Mouse (Mus musculus): ENCODE measurements around the gene Polg2. TPM values are rescaled to one million over a fixed set of nuclear protein-coding genes. Genes with fewer than 3 reads are reported as not detected.

The Polg2 gene
- polyA plus RNA-seq, 1 experiment from 2014 or later, result 9.0 TPM

DNA sequence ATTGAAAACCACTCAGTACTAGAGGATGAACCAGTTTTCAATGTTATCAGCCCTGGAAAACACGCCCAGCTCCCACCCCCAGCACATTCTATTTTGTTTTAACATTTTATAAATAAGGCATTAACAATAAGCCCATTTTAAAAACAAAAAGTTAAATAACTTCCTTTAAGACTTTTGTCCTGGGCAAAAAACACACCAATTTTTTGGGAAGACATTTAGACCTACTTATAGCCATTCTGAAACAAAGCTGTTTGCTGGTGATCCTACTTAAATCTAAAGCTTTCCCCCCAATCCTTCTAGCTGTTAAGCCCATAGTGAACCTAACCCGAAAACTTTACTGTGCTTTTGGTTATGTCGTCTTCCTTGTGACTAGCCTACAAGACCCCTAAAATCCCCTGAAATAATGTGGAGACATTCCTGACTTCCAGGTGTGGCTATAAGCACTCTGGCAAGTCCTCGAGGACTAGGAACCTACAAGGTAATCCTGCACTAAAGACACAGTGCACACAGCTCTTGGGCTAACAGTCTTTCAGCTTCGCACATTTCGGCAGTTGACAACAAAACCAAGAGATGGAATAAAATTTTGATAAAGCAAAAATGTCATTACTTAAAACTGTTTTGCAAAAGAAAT lies 1.4 kb upstream of the Polg2 start:
- peaks cover 7% of the 10 kb centered on the region; the same call in 1 of the 2 replicates for H3K4me1 ChIP-seq (ENCODE audit: insufficient read depth, low read depth, low read length)
- H3K4me2 ChIP-seq (replicated peaks; ENCODE audit: low read depth, low read length), result no peak overlapping the region
- ATAC-seq (no peak), DNase-seq (ENCODE audit: low spot score) (no peak)
- H3K27me3 ChIP-seq (replicated peaks; ENCODE audit: insufficient read depth, low read length), result no peaks in the 10 kb centered on the region
- TF ChIP-seq CTCF (IDR thresholded peaks at IDR 0.05) (no peak), EP300 (IDR thresholded peaks at IDR 0.05) (no peak)
- no peak overlapping the region for H3K27ac ChIP-seq (ENCODE audit: low read length)
- 77% methylated on average over 6 of the region's 6 CpGs for WGBS
- no peak overlapping the region for H3K9ac ChIP-seq (replicated peaks; ENCODE audit: low read depth)
- peaks cover 35% of the 10 kb centered on the region; the same call in 1 of the 2 replicates for H3K36me3 ChIP-seq (ENCODE audit: insufficient read depth, low read length)
- no peak overlapping the region for H3K4me3 ChIP-seq (ENCODE audit: low read depth, low read length)
- H3K9me3 ChIP-seq (ENCODE audit: low read length), result no peaks in the 10 kb centered on the region

DNA sequence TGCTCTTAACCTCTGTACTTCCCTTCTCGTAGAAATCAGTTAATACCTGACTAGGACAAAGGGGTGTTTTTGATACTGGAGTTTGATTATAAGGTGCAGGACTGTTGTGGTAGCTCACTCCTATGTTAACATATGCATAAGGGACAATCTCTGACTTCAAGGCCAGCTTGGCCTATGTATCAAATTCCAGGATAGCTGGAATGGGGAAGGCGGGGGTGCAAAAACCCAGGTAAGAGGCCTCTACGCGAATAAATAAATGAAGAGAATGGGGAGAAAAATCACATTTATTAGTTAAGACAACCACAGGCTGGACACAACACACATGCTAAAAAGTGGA lies 720 bp upstream of the Polg2 start:
- peak overlapping the region; percentile 75; the same call in 1 of the 2 replicates for H3K9ac ChIP-seq (replicated peaks; ENCODE audit: low read depth)
- no peak; the same call in 1 of the 2 replicates for ATAC-seq
- no peaks in the 10 kb centered on the region for H3K9me3 ChIP-seq (ENCODE audit: low read length)
- no peak for DNase-seq (ENCODE audit: low spot score)
- H3K27me3 ChIP-seq (replicated peaks; ENCODE audit: insufficient read depth, low read length), result no peaks in the 10 kb centered on the region
- H3K4me2 ChIP-seq (replicated peaks; ENCODE audit: low read depth, low read length), result peak overlapping the region; percentile 91; the same call in 1 of the 2 replicates
- peaks cover 7% of the 10 kb centered on the region; the same call in 1 of the 2 replicates for H3K4me1 ChIP-seq (ENCODE audit: insufficient read depth, low read depth, low read length)
- peak overlapping the region; percentile 95 for H3K27ac ChIP-seq (ENCODE audit: low read length)
- TF ChIP-seq EP300 (IDR thresholded peaks at IDR 0.05) (no peak), CTCF (IDR thresholded peaks at IDR 0.05) (no peak)
- H3K4me3 ChIP-seq (ENCODE audit: low read depth, low read length), result peak overlapping the region; percentile 68; the same call in 1 of the 2 replicates
- 62% methylated on average over 4 of the region's 4 CpGs for WGBS
- H3K36me3 ChIP-seq (ENCODE audit: insufficient read depth, low read length), result peaks cover 30% of the 10 kb centered on the region; the same call in 1 of the 2 replicates

DNA sequence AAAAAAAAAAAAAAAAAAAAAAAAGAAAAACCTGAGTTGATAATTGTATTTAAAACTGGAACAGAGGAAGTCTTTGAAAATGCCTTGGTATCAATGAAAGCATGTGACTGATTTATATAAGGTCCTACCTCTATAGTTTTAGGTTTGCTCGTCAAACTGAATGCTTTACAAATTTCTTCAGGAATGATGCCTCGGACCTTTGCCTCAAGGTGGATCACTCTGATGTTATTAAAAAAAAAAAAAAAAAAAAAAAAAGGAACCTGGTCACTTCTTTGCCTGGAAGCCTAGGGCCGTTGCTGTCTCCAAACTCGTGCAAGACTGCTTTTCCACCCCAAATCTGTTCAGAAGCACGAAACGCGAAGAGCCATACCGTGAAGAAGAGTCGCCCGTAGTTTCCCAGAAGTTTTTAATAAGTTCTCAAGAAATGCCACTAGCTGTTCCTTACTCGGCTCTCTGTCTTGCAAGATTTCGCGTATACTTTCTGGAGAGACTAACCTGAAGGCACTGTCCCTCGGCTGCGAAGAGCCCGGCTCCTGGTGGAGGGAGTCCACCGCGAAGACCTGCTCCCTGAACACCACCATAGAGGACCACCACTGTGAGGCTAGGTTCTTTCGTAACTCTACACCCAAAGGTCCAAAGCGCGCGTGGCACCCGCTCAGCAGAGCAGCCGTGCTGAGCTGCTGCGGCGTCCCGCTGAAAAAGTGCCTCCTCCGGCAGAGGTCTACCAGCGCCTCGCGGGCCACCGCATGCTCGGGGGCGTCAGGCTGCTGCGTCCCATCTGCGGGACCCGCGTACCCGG lies 549 bp downstream of the Polg2 start:
- Histone ChIP-seq H3K4me3 (ENCODE audit: low read depth, low read length) (peak overlapping the region; percentile 68), H3K36me3 (ENCODE audit: insufficient read depth, low read length) (peaks cover 32% of the 10 kb centered on the region; the same call in 1 of the 2 replicates)
- ATAC-seq, result peak; percentile 67

DNA sequence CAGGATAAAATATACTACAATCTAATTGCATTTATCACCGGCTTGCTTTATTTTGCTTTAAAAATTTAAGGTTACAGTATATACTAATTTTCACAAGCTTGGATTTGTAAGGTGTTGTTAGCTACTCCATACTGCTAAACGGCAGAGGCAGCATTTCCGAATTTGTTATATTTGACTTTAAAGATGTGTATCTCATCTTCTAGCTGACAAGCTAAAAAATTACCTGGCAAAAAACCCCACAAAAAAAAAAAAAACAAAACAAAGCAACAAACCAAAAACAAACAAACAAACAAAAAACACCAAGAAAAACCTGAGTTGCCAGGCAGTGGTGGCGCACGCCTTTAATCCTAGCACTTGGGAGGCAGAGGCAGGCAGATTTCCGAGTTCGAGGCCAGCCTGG lies 1.2 kb downstream of the Polg2 start:
- Histone ChIP-seq H3K27me3 (replicated peaks; ENCODE audit: insufficient read depth, low read length) (no peaks in the 10 kb centered on the region), H3K4me2 (replicated peaks; ENCODE audit: low read depth, low read length) (peak overlapping the region; percentile 9; the same call in 1 of the 2 replicates), H3K4me3 (ENCODE audit: low read depth, low read length) (peak overlapping the region; percentile 68; the same call in 1 of the 2 replicates), H3K36me3 (ENCODE audit: insufficient read depth, low read length) (peaks cover 27% of the 10 kb centered on the region; the same call in 1 of the 2 replicates), H3K9ac (replicated peaks; ENCODE audit: low read depth) (no peak overlapping the region), H3K27ac (ENCODE audit: low read length) (no peak overlapping the region), H3K4me1 (ENCODE audit: insufficient read depth, low read depth, low read length) (peaks cover 7% of the 10 kb centered on the region; the same call in 1 of the 2 replicates), H3K9me3 (ENCODE audit: low read length) (no peaks in the 10 kb centered on the region)
- WGBS, result 85% methylated on average over 7 of the region's 7 CpGs
- TF ChIP-seq CTCF (IDR thresholded peaks at IDR 0.05) (no peak), EP300 (IDR thresholded peaks at IDR 0.05) (no peak)
- ATAC-seq (no peak), DNase-seq (ENCODE audit: low spot score) (no peak)

More for the DNA sequence above, 549 bp downstream of the Polg2 start:
- Histone ChIP-seq H3K27me3 (replicated peaks; ENCODE audit: insufficient read depth, low read length) (no peaks in the 10 kb centered on the region), H3K27ac (ENCODE audit: low read length) (peak overlapping the region; percentile 95), H3K4me2 (replicated peaks; ENCODE audit: low read depth, low read length) (peak overlapping the region; percentile 91), H3K9me3 (ENCODE audit: low read length) (no peaks in the 10 kb centered on the region), H3K4me1 (ENCODE audit: insufficient read depth, low read depth, low read length) (peaks cover 7% of the 10 kb centered on the region; the same call in 1 of the 2 replicates), H3K9ac (replicated peaks; ENCODE audit: low read depth) (peak overlapping the region; percentile 75)
- WGBS, result 2% methylated on average over 38 of the region's 39 CpGs
- peak; percentile 48 for DNase-seq (ENCODE audit: low spot score)
- no peak; the same call in 1 of the 2 replicates for TF ChIP-seq CTCF (IDR thresholded peaks at IDR 0.05)
- TF ChIP-seq EP300 (IDR thresholded peaks at IDR 0.05), result no peak

DNA sequence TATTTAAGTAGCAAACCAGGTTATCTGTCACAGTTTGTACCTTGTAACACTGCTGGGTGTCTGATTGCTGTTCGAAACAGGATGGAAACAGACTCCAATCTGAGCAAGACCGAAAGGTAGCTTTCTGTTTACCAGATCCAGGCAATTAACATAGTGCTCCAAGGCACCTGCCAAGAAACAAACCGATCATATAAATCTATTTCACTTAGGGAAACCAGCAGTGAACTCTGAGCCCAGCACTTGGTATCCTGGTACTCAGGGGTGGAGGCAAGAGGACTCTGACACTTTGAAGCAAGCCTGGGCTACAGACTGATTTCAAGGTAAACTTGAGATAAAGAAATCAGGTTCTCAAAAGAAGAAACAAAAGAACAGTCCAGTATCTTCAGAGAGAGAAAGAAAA lies 1.9 kb downstream of the Polg2 start:
- ATAC-seq (no peak), DNase-seq (ENCODE audit: low spot score) (no peak)
- no peak overlapping the region for H3K9ac ChIP-seq (replicated peaks; ENCODE audit: low read depth)
- no peaks in the 10 kb centered on the region for H3K27me3 ChIP-seq (replicated peaks; ENCODE audit: insufficient read depth, low read length)
- no peak overlapping the region for H3K4me2 ChIP-seq (replicated peaks; ENCODE audit: low read depth, low read length)
- peaks cover 7% of the 10 kb centered on the region; the same call in 1 of the 2 replicates for H3K4me1 ChIP-seq (ENCODE audit: insufficient read depth, low read depth, low read length)
- H3K27ac ChIP-seq (ENCODE audit: low read length), result no peak overlapping the region
- no peak for TF ChIP-seq EP300 (IDR thresholded peaks at IDR 0.05)
- no peak for TF ChIP-seq CTCF (IDR thresholded peaks at IDR 0.05)
- WGBS, result 81% methylated on average over 3 of the region's 3 CpGs
- no peak overlapping the region for H3K4me3 ChIP-seq (ENCODE audit: low read depth, low read length)
- H3K36me3 ChIP-seq (ENCODE audit: insufficient read depth, low read length), result peaks cover 27% of the 10 kb centered on the region; the same call in 1 of the 2 replicates
- no peaks in the 10 kb centered on the region for H3K9me3 ChIP-seq (ENCODE audit: low read length)

DNA sequence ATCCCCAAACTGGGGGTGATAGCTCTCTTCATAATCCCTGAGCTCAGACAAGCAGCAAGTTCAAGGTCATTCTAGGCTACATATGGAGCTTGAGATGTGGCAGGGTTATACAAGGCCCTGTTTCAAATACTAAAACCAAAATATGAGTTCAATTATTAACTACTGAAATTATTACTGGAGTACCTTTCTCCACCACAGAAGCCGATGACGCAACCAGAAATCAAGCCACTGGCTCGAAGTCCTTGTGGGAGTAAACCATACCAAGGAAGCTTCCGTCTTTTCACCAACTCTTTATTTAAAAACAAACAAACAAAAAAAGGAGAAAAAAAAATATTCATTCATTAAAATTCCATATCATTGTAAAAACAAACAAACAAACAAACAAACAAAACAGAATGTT lies 2.4 kb downstream of the Polg2 start:
- Histone ChIP-seq H3K27ac (ENCODE audit: low read length) (no peak overlapping the region), H3K9ac (replicated peaks; ENCODE audit: low read depth) (no peak overlapping the region), H3K9me3 (ENCODE audit: low read length) (no peaks in the 10 kb centered on the region), H3K4me3 (ENCODE audit: low read depth, low read length) (no peak overlapping the region), H3K4me2 (replicated peaks; ENCODE audit: low read depth, low read length) (no peak overlapping the region), H3K4me1 (ENCODE audit: insufficient read depth, low read depth, low read length) (peaks cover 7% of the 10 kb centered on the region; the same call in 1 of the 2 replicates), H3K36me3 (ENCODE audit: insufficient read depth, low read length) (peaks cover 27% of the 10 kb centered on the region; the same call in 1 of the 2 replicates), H3K27me3 (replicated peaks; ENCODE audit: insufficient read depth, low read length) (no peaks in the 10 kb centered on the region)
- TF ChIP-seq EP300 (IDR thresholded peaks at IDR 0.05) (no peak), CTCF (IDR thresholded peaks at IDR 0.05) (no peak)
- ATAC-seq, result no peak
- peak; percentile 73 for DNase-seq (ENCODE audit: low spot score)
- WGBS, result 74% methylated on average over 4 of the region's 4 CpGs
